Mouse (Mus musculus) CH12.LX (cell line): ENCODE data around the gene Tgfbr3.

ENCODE experiments used
- CTCF ChIP-seq, 2 experiments: IDR thresholded peaks in 1 of 2; conservative IDR thresholded peaks in 1 of 2; 2 replicates each; pipeline ENCODE4 v1.5.1; 2011 to 2012; ENCODE audit warnings: low read depth in 2 of 2, low read length in 2 of 2, improper control_type of control experiment in 1 of 2, inconsistent platforms in 1 of 2, mild to moderate bottlenecking in 1 of 2, moderate library complexity in 1 of 2
- EP300 ChIP-seq: IDR thresholded peaks from 2 replicates; pipeline ENCODE4 v1.6.1; 2011; ENCODE audit warnings: low read length, improper control_type of control experiment

GRCm38 (mm10) chr5:107259487-107260040, 29.9 kb downstream of the Tgfbr3 start:
- TF ChIP-seq EP300 (no peak), CTCF (conservative IDR thresholded peaks at IDR 0.05 in 1 of 2, IDR thresholded peaks at IDR 0.05 in 1 of 2; ENCODE audit: low read depth in 2 of 2, low read length in 2 of 2) (no peak)
